Mouse (Mus musculus) megakaryocyte, adult 5-6 weeks (primary cell): Measurements from ENCODE around the gene Carns1. TPM values are rescaled to one million over a fixed set of nuclear protein-coding genes. Genes with fewer than 3 reads are reported as not detected.

Source experiments
- ATAC-seq: 2 replicates; pipeline ENCODE4 v1.8.0; 2016; ENCODE audit warnings: mild to moderate bottlenecking, inconsistent platforms; ENCODE audit not compliant: poor library complexity, severe bottlenecking
- total RNA-seq, 2 experiments: library from RNA; stranded (forward) in 1 of 2; stranded (reverse) in 1 of 2; fragments of 153-499, 151-499 nt in 1 of 2; fragments of 221-1000, 200-1000 nt in 1 of 2; gene quantifications; 2 replicates each; pipeline versions ENCODE4 v1.2.3 to v1.2.4; 2015 to 2017

Carns1 gene
- total RNA-seq, 2 experiments from 2014 or later = 1.3 to 4.7 TPM

DNA sequence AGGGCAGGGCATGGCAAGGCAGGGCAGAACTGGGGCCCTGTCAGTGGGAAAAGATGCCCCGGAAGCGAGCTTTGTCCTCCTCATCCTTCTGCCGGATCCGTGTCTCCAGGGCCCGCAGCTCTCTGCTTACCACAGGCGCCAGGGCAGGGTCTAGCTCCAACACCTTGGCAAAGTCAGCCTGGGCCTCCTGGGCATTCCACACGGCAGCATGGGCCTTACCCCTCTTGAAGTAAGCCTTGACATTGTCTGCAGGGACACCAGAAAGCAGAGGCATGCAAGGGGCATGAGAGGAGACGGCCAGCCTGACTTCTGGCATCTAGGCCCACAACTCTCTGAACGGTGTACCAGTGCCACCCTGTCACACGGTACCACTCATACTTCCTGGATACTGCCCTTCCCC is 60.7 kb downstream of the Carns1 start:
- ATAC-seq = no peak

Other genes starting within 250 kb of the Carns1 start
Only the 30 nearest of the 32 such genes appear.
- 1.4 and 2.7 TPM in 2 replicates for gene Aldh3b3, start 216.8 kb downstream of the Carns1 start, total RNA-seq (2015)
- 2.4 TPM in 2 replicates for gene Aldh3b3, start 216.8 kb downstream of the Carns1 start, total RNA-seq (2017)
- gene Aldh3b2, start 203.2 kb downstream of the Carns1 start, total RNA-seq (2015) = 0.18 and 2.2 TPM in 2 replicates
- 0.28 and 0.55 TPM in 2 replicates for gene Aldh3b2, start 203.2 kb downstream of the Carns1 start, total RNA-seq (2017)
- gene Acy3, start 188.9 kb downstream of the Carns1 start, total RNA-seq (2015) = 0.51 and 0.62 TPM in 2 replicates
- gene Acy3, start 188.9 kb downstream of the Carns1 start, total RNA-seq (2017) = not detected in 2 replicates
- not detected in 2 replicates for gene Tbx10, start 182.7 kb downstream of the Carns1 start, total RNA-seq (2015)
- not detected in 2 replicates for gene Tbx10, start 182.7 kb downstream of the Carns1 start, total RNA-seq (2017)
- gene Nudt8, start 174.9 kb downstream of the Carns1 start, total RNA-seq (2015) = 8.6 and 13.4 TPM in 2 replicates
- 4.9 and 5.7 TPM in 2 replicates for gene Nudt8, start 174.9 kb downstream of the Carns1 start, total RNA-seq (2017)
- 0.45 TPM in 1 of 2 replicates, not detected in the other for gene Gm49405, start 174.9 kb downstream of the Carns1 start, total RNA-seq (2015)
- gene Gm49405, start 174.9 kb downstream of the Carns1 start, total RNA-seq (2017) = 0.28 and 1.2 TPM in 2 replicates
- gene Doc2g, start 172.2 kb downstream of the Carns1 start, total RNA-seq (2015) = 1.2 and 1.5 TPM in 2 replicates
- 0.18 and 0.37 TPM in 2 replicates for gene Doc2g, start 172.2 kb downstream of the Carns1 start, total RNA-seq (2017)
- 82.1 and 103 TPM in 2 replicates for gene Ndufv1, start 162.7 kb downstream of the Carns1 start, total RNA-seq (2015)
- 151 and 169 TPM in 2 replicates for gene Ndufv1, start 162.7 kb downstream of the Carns1 start, total RNA-seq (2017)
- gene Gstp1, start 137.5 kb downstream of the Carns1 start, total RNA-seq (2015) = 257 and 287 TPM in 2 replicates
- 69.5 and 80.2 TPM in 2 replicates for gene Gstp1, start 137.5 kb downstream of the Carns1 start, total RNA-seq (2017)
- 4.8 TPM in 1 of 2 replicates, not detected in the other for gene Gstp2, start 129.5 kb downstream of the Carns1 start, total RNA-seq (2015)
- gene Gstp2, start 129.5 kb downstream of the Carns1 start, total RNA-seq (2017) = 1.8 TPM in 1 of 2 replicates, not detected in the other
- gene Gstp3, start 115.9 kb downstream of the Carns1 start, total RNA-seq (2015) = 3.0 and 5.0 TPM in 2 replicates
- gene Gstp3, start 115.9 kb downstream of the Carns1 start, total RNA-seq (2017) = 4.0 and 4.5 TPM in 2 replicates
- not detected in 2 replicates for gene Cabp2, start 93.9 kb downstream of the Carns1 start, total RNA-seq (2015)
- gene Cabp2, start 93.9 kb downstream of the Carns1 start, total RNA-seq (2017) = not detected in 2 replicates
- 245 and 277 TPM in 2 replicates for gene Cdk2ap2, start 78.3 kb downstream of the Carns1 start, total RNA-seq (2015)
- 72.9 and 83.4 TPM in 2 replicates for gene Cdk2ap2, start 78.3 kb downstream of the Carns1 start, total RNA-seq (2017)
- 38.3 and 47.7 TPM in 2 replicates for gene Pitpnm1, start 75.5 kb downstream of the Carns1 start, total RNA-seq (2015)
- 30.2 and 38.9 TPM in 2 replicates for gene Pitpnm1, start 75.5 kb downstream of the Carns1 start, total RNA-seq (2017)
- gene Aip, start 49.6 kb downstream of the Carns1 start, total RNA-seq (2015) = 111 and 139 TPM in 2 replicates
- gene Aip, start 49.6 kb downstream of the Carns1 start, total RNA-seq (2017) = 72.5 and 76.7 TPM in 2 replicates
- gene Gpr152, start 35.7 kb downstream of the Carns1 start, total RNA-seq (2015) = not detected in 2 replicates
- gene Gpr152, start 35.7 kb downstream of the Carns1 start, total RNA-seq (2017) = not detected in 2 replicates
- gene Cabp4, start 31.4 kb downstream of the Carns1 start, total RNA-seq (2015) = 0.14 and 0.22 TPM in 2 replicates
- not detected in 2 replicates for gene Cabp4, start 31.4 kb downstream of the Carns1 start, total RNA-seq (2017)
- 279 and 345 TPM in 2 replicates for gene Coro1b, start 26.9 kb downstream of the Carns1 start, total RNA-seq (2015)
- 142 and 161 TPM in 2 replicates for gene Coro1b, start 26.9 kb downstream of the Carns1 start, total RNA-seq (2017)
- 30.5 and 42.1 TPM in 2 replicates for gene Ptprcap, start 21.9 kb downstream of the Carns1 start, total RNA-seq (2015)
- 43.9 and 44.8 TPM in 2 replicates for gene Ptprcap, start 21.9 kb downstream of the Carns1 start, total RNA-seq (2017)
- 21.0 and 26.7 TPM in 2 replicates for gene Rps6kb2, start 12.1 kb downstream of the Carns1 start, total RNA-seq (2015)
- gene Rps6kb2, start 12.1 kb downstream of the Carns1 start, total RNA-seq (2017) = 21.0 and 25.0 TPM in 2 replicates
- gene Tbc1d10c, start 15.8 kb upstream of the Carns1 start, total RNA-seq (2015) = 52.8 and 59.9 TPM in 2 replicates
- gene Tbc1d10c, start 15.8 kb upstream of the Carns1 start, total RNA-seq (2017) = 21.5 and 33.5 TPM in 2 replicates
- 496 and 536 TPM in 2 replicates for gene Ppp1ca, start 16.6 kb upstream of the Carns1 start, total RNA-seq (2015)
- 639 and 705 TPM in 2 replicates for gene Ppp1ca, start 16.6 kb upstream of the Carns1 start, total RNA-seq (2017)
- 32.8 and 36.7 TPM in 2 replicates for gene Rad9a, start 26.2 kb upstream of the Carns1 start, total RNA-seq (2015)
- gene Rad9a, start 26.2 kb upstream of the Carns1 start, total RNA-seq (2017) = 21.4 and 22.8 TPM in 2 replicates
- gene Clcf1, start 38.8 kb upstream of the Carns1 start, total RNA-seq (2015) = 1.4 and 2.9 TPM in 2 replicates
- gene Clcf1, start 38.8 kb upstream of the Carns1 start, total RNA-seq (2017) = 0.40 and 2.2 TPM in 2 replicates
- gene AC109138.7, start 38.9 kb upstream of the Carns1 start, total RNA-seq (2015) = not detected in 2 replicates
- gene AC109138.7, start 38.9 kb upstream of the Carns1 start, total RNA-seq (2017) = not detected in 2 replicates
- gene Pold4, start 56.4 kb upstream of the Carns1 start, total RNA-seq (2015) = 98.9 and 105 TPM in 2 replicates
- gene Pold4, start 56.4 kb upstream of the Carns1 start, total RNA-seq (2017) = 102 and 122 TPM in 2 replicates
- gene Ssh3, start 93.7 kb upstream of the Carns1 start, total RNA-seq (2015) = 15.9 and 16.5 TPM in 2 replicates
- 17.2 and 19.8 TPM in 2 replicates for gene Ssh3, start 93.7 kb upstream of the Carns1 start, total RNA-seq (2017)
- gene Ankrd13d, start 107.7 kb upstream of the Carns1 start, total RNA-seq (2015) = 6.5 and 7.2 TPM in 2 replicates
- gene Ankrd13d, start 107.7 kb upstream of the Carns1 start, total RNA-seq (2017) = 8.7 and 10.5 TPM in 2 replicates
- gene Grk2, start 130.7 kb upstream of the Carns1 start, total RNA-seq (2015) = 278 TPM in 2 replicates
- 231 and 296 TPM in 2 replicates for gene Grk2, start 130.7 kb upstream of the Carns1 start, total RNA-seq (2017)
- gene Kdm2a, start 222.8 kb upstream of the Carns1 start, total RNA-seq (2015) = 60.4 and 63.0 TPM in 2 replicates
- 54.7 and 72.5 TPM in 2 replicates for gene Kdm2a, start 222.8 kb upstream of the Carns1 start, total RNA-seq (2017)